8 mouse cellular contexts compared by ENCODE assay signal in genomic region chr4:49913636-49914035, GRCm38 (mm10).
DNase-seq lines count a peak whose midpoint lies in the region; ATAC-seq and TF ChIP-seq lines count a peak whose summit lies in the region.

No protein-coding gene starts in this region.

- DNase-seq in gastrocnemius, postnatal 10 days, result peak; percentile 9
- DNase-seq in gastrocnemius, postnatal 25 days, result no peak
- peak; percentile 87 for DNase-seq in brain, embryonic 14.5 days (ENCODE audit: low read depth)
- DNase-seq in frontal cortex, postnatal 10 days (ENCODE audit: low spot score in 2 of 2), result peak; percentile 30 to 42
- peak; percentile 25 to 64 for DNase-seq in left cerebral cortex, postnatal 25 days (ENCODE audit: low spot score in 2 of 2)
- no peak for DNase-seq in kidney, postnatal 14 days
- DNase-seq in ovary, postnatal 10 days (ENCODE audit: low spot score), result no peak

- intact Hi-C loops in left cerebral cortex, postnatal 25 days (cut with DNase I), result no loop called here

- TF ChIP-seq POLR2A in brain, embryonic 14.5 days (IDR thresholded peaks at IDR 0.05; ENCODE audit: borderline replicate concordance, extremely low read depth, insufficient read depth, insufficient read length, poor library complexity, severe bottlenecking), result no peak

- ATAC-seq in CD4-positive, CD25-positive, alpha-beta regulatory T cell, adult 4 months, result no peak

- no peak for TF ChIP-seq CTCF in brain, embryonic 14.5 days (IDR thresholded peaks at IDR 0.05; ENCODE audit: borderline replicate concordance, extremely low read depth, insufficient read depth, insufficient read length)

Comparison
In these comparisons a context has a peak if more than half of its experiments do, and no peak if none do; other contexts are left out.
1. DNase-seq: peak in gastrocnemius, postnatal 10 days (single experiment), brain, embryonic 14.5 days (single experiment), frontal cortex, postnatal 10 days (2 of 2) and left cerebral cortex, postnatal 25 days (2 of 2); none in gastrocnemius, postnatal 25 days (single experiment), kidney, postnatal 14 days (single experiment) and ovary, postnatal 10 days (single experiment).